Mouse (Mus musculus): ENCODE measurements at regions not wholly inside any gene's neighbourhood (a gene's known extent, or its start where the extent isn't known, plus 50 kb on each side); places are given as distances from the start of the nearest gene placed in this dataset.

DNA sequence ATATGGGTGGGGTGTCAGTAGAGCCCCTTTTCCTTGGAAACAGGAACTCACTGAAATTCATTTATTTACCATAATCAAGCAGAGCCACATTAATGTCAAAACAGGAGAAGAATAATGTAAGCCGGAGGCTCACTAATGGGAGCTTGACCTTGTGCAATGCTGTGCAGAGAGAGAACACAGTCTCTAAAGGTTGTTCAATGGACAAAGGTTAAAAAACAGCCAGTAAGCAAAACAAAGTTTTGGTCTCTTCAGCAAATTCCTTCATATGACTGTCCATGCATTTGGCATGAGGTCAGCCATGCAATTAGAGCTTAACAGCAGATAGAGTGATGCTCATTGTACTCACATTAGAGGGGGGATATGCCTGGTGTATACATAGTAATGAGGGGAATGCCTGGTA lies 113.1 kb downstream of the Tsen15 start:
- Histone ChIP-seq H3K27me3 (ENCODE audit: insufficient read depth, low read length) (no peaks in the 10 kb centered on the region), H3K36me3 (ENCODE audit: insufficient read depth, low read length) (no peaks in the 10 kb centered on the region), H3K4me1 (ENCODE audit: insufficient read depth, low read length) (no peaks in the 10 kb centered on the region), H3K9me3 (ENCODE audit: low read length) (no peaks in the 10 kb centered on the region), H3K4me3 (ENCODE audit: low read depth, low read length) (no peak overlapping the region), H3K9ac (replicated peaks; ENCODE audit: low read length, poor library complexity, severe bottlenecking) (no peak overlapping the region), H3K4me2 (ENCODE audit: low read depth, low read length, poor library complexity, severe bottlenecking) (no peak overlapping the region), H3K27ac (ENCODE audit: low read depth, low read length) (no peak overlapping the region)
- no peak for TF ChIP-seq CTCF (IDR thresholded peaks at IDR 0.05)
- WGBS = 86% methylated on average over 1 of the region's 1 CpGs
- DNase-seq (ENCODE audit: low spot score) = no peak
- no peak for ATAC-seq (ENCODE audit: low FRiP score)

DNA sequence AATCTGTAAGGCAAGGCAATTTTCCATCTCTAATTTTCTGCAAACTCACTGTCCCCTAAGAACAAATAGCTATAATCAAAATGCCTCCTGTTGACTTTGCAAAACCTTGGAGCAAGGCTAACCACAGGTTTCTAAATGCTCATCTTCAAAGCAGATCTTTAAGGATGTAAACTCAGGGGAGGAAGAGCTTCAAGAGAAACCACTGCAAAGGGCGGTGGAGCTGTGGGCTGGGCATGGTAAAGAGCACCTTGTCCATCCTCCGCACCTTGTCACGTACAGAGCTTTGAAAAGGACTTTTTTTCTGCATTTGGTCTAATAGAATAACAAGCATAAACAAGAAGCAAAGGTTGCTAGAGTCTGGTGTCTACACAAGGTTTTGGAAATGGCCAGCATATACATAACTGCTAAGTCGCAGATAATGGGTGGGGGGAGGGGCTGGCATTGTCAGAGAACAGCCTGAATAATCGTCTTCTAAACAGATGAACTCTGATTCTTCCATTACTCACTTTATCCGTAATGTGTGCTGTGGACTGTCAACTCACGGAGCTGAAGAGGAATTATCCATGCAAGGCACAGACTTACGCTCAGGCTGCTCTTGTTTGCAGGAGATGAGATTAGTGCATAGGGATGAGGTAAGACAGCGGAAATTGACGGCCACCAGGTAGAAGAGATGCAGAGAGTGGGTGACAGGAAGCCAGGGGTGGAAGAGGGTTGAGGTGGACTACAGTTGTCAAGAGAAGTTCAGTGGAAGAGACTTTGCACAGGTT lies 116.4 kb downstream of the Tsen15 start:
- no peak for ATAC-seq (ENCODE audit: low FRiP score)

DNA sequence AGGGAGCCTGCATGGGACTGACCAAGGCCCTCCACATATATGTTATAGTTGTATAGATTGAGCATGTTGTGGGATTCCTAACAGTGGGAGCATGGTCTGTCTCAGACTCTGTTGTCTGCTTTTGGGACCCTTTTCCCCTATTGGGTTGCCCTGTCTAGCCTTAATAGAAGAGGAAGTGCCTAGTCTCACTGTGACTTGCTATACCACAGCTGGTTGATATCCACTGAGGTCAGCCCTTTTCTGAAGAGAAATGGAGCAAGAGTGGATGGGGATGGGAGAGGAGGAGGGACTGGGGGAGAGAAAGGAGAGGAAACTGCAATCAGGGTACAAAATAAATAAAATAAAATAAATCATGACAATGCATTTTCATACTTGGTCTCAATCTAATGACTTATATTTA lies 120.1 kb downstream of the Tsen15 start:
- H3K4me1 ChIP-seq (ENCODE audit: insufficient read depth, low read length) = no peaks in the 10 kb centered on the region
- DNase-seq (ENCODE audit: low spot score) (no peak), ATAC-seq (ENCODE audit: low FRiP score) (no peak)
- H3K4me2 ChIP-seq (ENCODE audit: low read depth, low read length, poor library complexity, severe bottlenecking) = no peak overlapping the region
- TF ChIP-seq CTCF (IDR thresholded peaks at IDR 0.05) = no peak
- no peaks in the 10 kb centered on the region for H3K27me3 ChIP-seq (ENCODE audit: insufficient read depth, low read length)
- H3K36me3 ChIP-seq (ENCODE audit: insufficient read depth, low read length) = no peaks in the 10 kb centered on the region
- no peak overlapping the region for H3K27ac ChIP-seq (ENCODE audit: low read depth, low read length)
- H3K9ac ChIP-seq (replicated peaks; ENCODE audit: low read length, poor library complexity, severe bottlenecking) = no peak overlapping the region
- H3K4me3 ChIP-seq (ENCODE audit: low read depth, low read length) = no peak overlapping the region
- H3K9me3 ChIP-seq (ENCODE audit: low read length) = no peaks in the 10 kb centered on the region

More for the DNA sequence above, 116.4 kb downstream of the Tsen15 start:
- no peak overlapping the region for H3K4me3 ChIP-seq (ENCODE audit: low read depth, low read length)
- H3K36me3 ChIP-seq (ENCODE audit: insufficient read depth, low read length) = no peaks in the 10 kb centered on the region
- DNase-seq (ENCODE audit: low spot score) = no peak
- no peaks in the 10 kb centered on the region for H3K9me3 ChIP-seq (ENCODE audit: low read length)
- no peaks in the 10 kb centered on the region for H3K4me1 ChIP-seq (ENCODE audit: insufficient read depth, low read length)
- H3K4me2 ChIP-seq (ENCODE audit: low read depth, low read length, poor library complexity, severe bottlenecking) = no peak overlapping the region
- TF ChIP-seq CTCF (IDR thresholded peaks at IDR 0.05) = no peak
- H3K27me3 ChIP-seq (ENCODE audit: insufficient read depth, low read length) = no peaks in the 10 kb centered on the region
- H3K9ac ChIP-seq (replicated peaks; ENCODE audit: low read length, poor library complexity, severe bottlenecking) = no peak overlapping the region
- H3K27ac ChIP-seq (ENCODE audit: low read depth, low read length) = no peak overlapping the region
- 60% methylated on average over 10 of the region's 10 CpGs for WGBS

DNA sequence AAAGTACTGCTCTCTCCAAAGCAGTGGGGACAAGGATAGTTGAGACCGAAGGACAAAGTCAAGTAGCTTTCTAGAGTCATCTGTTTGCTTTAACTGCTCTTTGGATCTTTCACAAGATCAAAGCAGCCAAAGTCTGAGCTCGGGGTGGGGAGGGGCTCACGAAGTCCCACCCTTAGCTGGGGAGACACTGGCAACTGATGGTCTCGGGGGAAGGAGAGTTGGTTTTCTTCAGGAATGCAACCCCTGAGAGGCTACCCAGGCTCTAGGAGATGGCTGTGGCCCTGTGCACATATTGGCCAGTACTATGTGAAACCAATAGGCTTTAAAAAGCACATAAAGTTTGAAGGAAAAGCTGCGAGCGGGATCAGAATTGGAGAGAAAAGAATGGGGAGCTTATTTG lies 121.5 kb downstream of the Tsen15 start:
- H3K4me1 ChIP-seq (ENCODE audit: insufficient read depth, low read length) = no peaks in the 10 kb centered on the region
- no peak for ATAC-seq (ENCODE audit: low FRiP score)
- no peak overlapping the region for H3K4me2 ChIP-seq (ENCODE audit: low read depth, low read length, poor library complexity, severe bottlenecking)
- H3K36me3 ChIP-seq (ENCODE audit: insufficient read depth, low read length) = no peaks in the 10 kb centered on the region
- no peak overlapping the region for H3K9ac ChIP-seq (replicated peaks; ENCODE audit: low read length, poor library complexity, severe bottlenecking)
- no peak overlapping the region for H3K4me3 ChIP-seq (ENCODE audit: low read depth, low read length)
- DNase-seq (ENCODE audit: low spot score) = no peak
- TF ChIP-seq CTCF (IDR thresholded peaks at IDR 0.05) = no peak
- 89% methylated on average over 6 of the region's 6 CpGs for WGBS
- no peaks in the 10 kb centered on the region for H3K9me3 ChIP-seq (ENCODE audit: low read length)
- H3K27me3 ChIP-seq (ENCODE audit: insufficient read depth, low read length) = no peaks in the 10 kb centered on the region
- no peak overlapping the region for H3K27ac ChIP-seq (ENCODE audit: low read depth, low read length)

DNA sequence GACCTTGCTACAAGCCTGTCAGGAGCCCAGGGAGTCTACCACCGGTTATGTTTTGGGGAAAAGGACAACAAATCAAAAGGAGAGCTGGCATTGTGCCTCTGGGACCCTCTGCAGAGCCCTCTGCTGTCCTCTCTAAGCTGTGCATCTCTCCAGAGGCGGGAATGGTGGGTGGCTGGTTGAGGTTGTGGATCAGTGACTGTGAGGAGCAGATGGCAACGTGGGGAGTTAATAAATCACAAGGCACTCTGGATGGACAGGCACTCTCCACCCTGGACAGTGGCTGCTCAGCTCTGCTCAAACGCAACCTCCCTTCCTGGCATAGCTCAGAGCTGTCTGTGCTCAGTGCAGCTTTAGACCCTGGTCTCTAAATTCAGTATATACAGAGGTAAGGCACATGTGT lies 125.0 kb downstream of the Tsen15 start:
- H3K27me3 ChIP-seq (ENCODE audit: insufficient read depth, low read length) = no peaks in the 10 kb centered on the region
- no peaks in the 10 kb centered on the region for H3K4me1 ChIP-seq (ENCODE audit: insufficient read depth, low read length)
- no peak for DNase-seq (ENCODE audit: low spot score)
- TF ChIP-seq CTCF (IDR thresholded peaks at IDR 0.05) = peak; percentile 49; the same call in 1 of the 2 replicates
- H3K4me2 ChIP-seq (ENCODE audit: low read depth, low read length, poor library complexity, severe bottlenecking) = no peak overlapping the region
- no peak for ATAC-seq (ENCODE audit: low FRiP score)
- no peak overlapping the region for H3K27ac ChIP-seq (ENCODE audit: low read depth, low read length)
- no peaks in the 10 kb centered on the region for H3K36me3 ChIP-seq (ENCODE audit: insufficient read depth, low read length)
- H3K4me3 ChIP-seq (ENCODE audit: low read depth, low read length) = no peak overlapping the region
- no peaks in the 10 kb centered on the region for H3K9me3 ChIP-seq (ENCODE audit: low read length)
- 46% methylated on average over 4 of the region's 4 CpGs for WGBS
- no peak overlapping the region for H3K9ac ChIP-seq (replicated peaks; ENCODE audit: low read length, poor library complexity, severe bottlenecking)

DNA sequence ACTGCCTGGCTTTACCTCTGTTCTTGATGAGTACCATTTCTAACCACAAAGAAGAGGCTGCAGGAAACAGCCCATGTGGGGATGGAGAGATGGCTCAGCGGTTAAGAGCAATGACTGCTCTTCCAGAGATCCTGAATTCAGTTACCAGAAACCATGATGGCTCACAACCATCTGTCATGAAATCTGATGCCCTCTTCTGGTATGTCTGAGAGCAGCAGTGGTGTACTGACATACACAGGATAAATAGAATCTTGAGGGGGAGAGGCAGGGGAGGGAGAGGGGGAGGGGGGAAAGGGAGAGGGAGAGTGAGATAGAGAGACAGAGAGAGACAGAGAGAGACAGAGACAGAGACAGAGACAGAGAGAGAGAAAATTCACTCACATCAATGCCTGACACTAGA lies 125.5 kb downstream of the Tsen15 start:
- H3K9ac ChIP-seq (replicated peaks; ENCODE audit: low read length, poor library complexity, severe bottlenecking) = no peak overlapping the region
- H3K4me2 ChIP-seq (ENCODE audit: low read depth, low read length, poor library complexity, severe bottlenecking) = no peak overlapping the region
- no peak overlapping the region for H3K27ac ChIP-seq (ENCODE audit: low read depth, low read length)
- no peaks in the 10 kb centered on the region for H3K9me3 ChIP-seq (ENCODE audit: low read length)
- H3K4me1 ChIP-seq (ENCODE audit: insufficient read depth, low read length) = no peaks in the 10 kb centered on the region
- no peaks in the 10 kb centered on the region for H3K36me3 ChIP-seq (ENCODE audit: insufficient read depth, low read length)
- DNase-seq (ENCODE audit: low spot score) = no peak
- no peak for ATAC-seq (ENCODE audit: low FRiP score)
- peak; percentile 41 for TF ChIP-seq CTCF (IDR thresholded peaks at IDR 0.05)
- 87% methylated on average over 1 of the region's 1 CpGs for WGBS
- H3K4me3 ChIP-seq (ENCODE audit: low read depth, low read length) = no peak overlapping the region
- H3K27me3 ChIP-seq (ENCODE audit: insufficient read depth, low read length) = no peaks in the 10 kb centered on the region
